Mouse (Mus musculus) liver, adult 2 months (tissue): ENCODE measurements around the gene A830031A19Rik. TPM values are rescaled to one million over a fixed set of nuclear protein-coding genes. Genes with fewer than 3 reads are reported as not detected.

Experiments used
- DNase-seq: peaks from one replicate; pipeline ENCODE4 v3.0.0-alpha.2; 2011; ENCODE audit warnings: low read depth, low spot score; ENCODE audit errors: extremely low read depth
- H3K27ac ChIP-seq: fragments of 200-500 bp; replicated peaks from 2 replicates; pipeline ENCODE4 v1.5.1; 2012; ENCODE audit warnings: low read depth, mild to moderate bottlenecking, control low read depth, inconsistent platforms, low read length; ENCODE audit not compliant: insufficient read depth
- H3K27me3 ChIP-seq: fragments of 200-500 bp; 2 replicates; pipeline ENCODE4 v1.6.1; 2012; ENCODE audit warnings: mild to moderate bottlenecking, moderate library complexity, low read length, inconsistent platforms; ENCODE audit not compliant: control insufficient read depth, insufficient read depth
- H3K36me3 ChIP-seq: fragments of 200-500 bp; 2 replicates; pipeline ENCODE4 v1.6.1; 2012; ENCODE audit warnings: low read length, inconsistent platforms; ENCODE audit not compliant: control insufficient read depth, insufficient read depth
- H3K4me1 ChIP-seq: fragments of 200-500 bp; 2 replicates; pipeline ENCODE4 v1.6.1; 2011; ENCODE audit warnings: low read length; ENCODE audit not compliant: control insufficient read depth, insufficient read depth
- H3K4me3 ChIP-seq: fragments of 200-500 bp; 2 replicates; pipeline ENCODE4 v1.5.1; 2011; ENCODE audit warnings: low read depth, mild to moderate bottlenecking, control low read depth, low read length, moderate library complexity; ENCODE audit not compliant: insufficient read depth
- H3K79me2 ChIP-seq: fragments of 200-500 bp; 2 replicates; pipeline ENCODE4 v1.6.1; 2012; ENCODE audit warnings: inconsistent platforms, mild to moderate bottlenecking, low read length, moderate library complexity; ENCODE audit not compliant: control insufficient read depth, insufficient read depth
- H3K9ac ChIP-seq: fragments of 200-500 bp; 2 replicates; pipeline ENCODE4 v1.6.1; 2012; ENCODE audit warnings: low read depth, mild to moderate bottlenecking, control low read depth, inconsistent platforms, low read length
- CTCF ChIP-seq: fragments of 200-500 bp; IDR thresholded peaks from 2 replicates; pipeline ENCODE4 v1.5.1; 2011; ENCODE audit warnings: low read depth, low read length, control low read depth
- POLR2A ChIP-seq: fragments of 200-500 bp; IDR thresholded peaks from 2 replicates; pipeline ENCODE4 v1.6.1; 2011; ENCODE audit warnings: low read length, control low read depth; ENCODE audit not compliant: insufficient read depth; ENCODE audit errors: extremely low read depth
- WGBS: fragments of 180-500 bp; shearing (Covaris S2); methylation state at CpG from one replicate; pipeline ENCODE4 v1.1.7; 2018; 5-methylcytosine and 5-hydroxymethylcytosine counted together
- polyA plus RNA-seq: library from polyadenylated mRNA; depleted of rRNA; stranded (reverse); fragments of >200 nt; gene quantifications from 2 replicates; pipeline ENCODE4 v1.2.3, GENCODE M21; 2012
- total RNA-seq: library from RNA; depleted of rRNA; stranded (reverse); fragments of >200 nt; gene quantifications from 2 replicates; pipeline ENCODE4 v1.2.3, GENCODE M21; 2014

A830031A19Rik gene
- total and polyA plus RNA-seq, 2 experiments = not detected

DNA sequence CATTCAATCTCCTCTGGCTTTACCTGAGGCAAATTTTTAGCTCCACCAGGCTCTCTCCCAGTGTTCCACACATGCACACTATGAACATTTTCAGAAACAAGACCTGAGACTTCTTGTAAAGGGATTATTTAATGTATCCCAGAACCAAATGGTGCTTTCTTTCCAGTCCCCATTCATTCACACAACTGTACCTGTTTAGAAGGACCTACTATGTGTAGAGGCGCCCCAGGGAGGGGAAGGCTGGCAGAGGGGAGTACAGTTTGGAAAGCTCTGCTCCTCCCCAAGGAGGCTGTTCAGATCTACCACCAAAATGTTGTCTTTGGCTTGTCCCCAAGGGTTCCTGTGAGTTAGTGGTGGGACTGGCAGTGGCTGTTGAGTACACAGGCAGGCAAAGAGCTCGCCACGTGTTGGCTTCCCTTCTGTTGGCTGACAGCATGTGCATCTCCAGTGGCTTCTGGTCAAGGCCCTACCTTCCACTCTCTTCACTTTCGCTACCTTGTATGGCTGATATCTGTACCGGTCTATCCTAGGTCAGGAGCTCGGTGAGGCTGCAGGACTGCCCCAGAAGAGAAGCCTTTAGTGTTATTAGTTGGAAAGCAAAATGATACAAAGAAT, 28.4 kb upstream of the A830031A19Rik start:
- Histone ChIP-seq H3K4me1 (no peaks in the 10 kb centered on the region), H3K36me3 (no peaks in the 10 kb centered on the region), H3K27me3 (no peaks in the 10 kb centered on the region), H3K27ac (no peak overlapping the region), H3K4me3 (no peak overlapping the region), H3K79me2 (no peaks in the 10 kb centered on the region), H3K9ac (no peak overlapping the region)
- no peak for DNase-seq
- TF ChIP-seq CTCF (no peak), POLR2A (no peak)
- 78% methylated on average over 6 of the region's 6 CpGs for WGBS

DNA sequence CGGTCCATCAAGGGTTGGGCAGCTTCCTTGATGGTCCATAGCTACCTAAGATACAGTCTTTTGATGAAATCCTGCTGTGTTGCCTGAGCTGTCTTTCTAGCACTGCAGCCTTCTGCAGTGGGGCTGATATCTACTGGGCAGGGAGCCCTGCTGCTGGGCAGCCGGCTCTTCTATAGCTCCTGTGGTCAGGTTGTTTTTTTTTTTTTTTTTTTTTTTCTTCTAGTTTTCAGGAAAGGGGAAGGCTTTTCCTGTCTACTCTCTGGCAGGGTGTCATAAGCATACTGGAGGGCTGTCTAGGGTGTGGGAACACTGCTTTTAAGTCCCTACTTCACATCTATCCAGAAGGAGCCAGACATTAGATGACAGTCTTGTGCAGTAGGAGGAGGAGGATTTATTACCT, 27.5 kb upstream of the A830031A19Rik start:
- Histone ChIP-seq H3K79me2 (no peaks in the 10 kb centered on the region), H3K27me3 (no peaks in the 10 kb centered on the region), H3K9ac (no peak overlapping the region), H3K36me3 (no peaks in the 10 kb centered on the region), H3K4me1 (no peaks in the 10 kb centered on the region), H3K27ac (no peak overlapping the region), H3K4me3 (no peak overlapping the region)
- TF ChIP-seq POLR2A = no peak
- 73% methylated on average over 2 of the region's 2 CpGs for WGBS
- no peak for DNase-seq

DNA sequence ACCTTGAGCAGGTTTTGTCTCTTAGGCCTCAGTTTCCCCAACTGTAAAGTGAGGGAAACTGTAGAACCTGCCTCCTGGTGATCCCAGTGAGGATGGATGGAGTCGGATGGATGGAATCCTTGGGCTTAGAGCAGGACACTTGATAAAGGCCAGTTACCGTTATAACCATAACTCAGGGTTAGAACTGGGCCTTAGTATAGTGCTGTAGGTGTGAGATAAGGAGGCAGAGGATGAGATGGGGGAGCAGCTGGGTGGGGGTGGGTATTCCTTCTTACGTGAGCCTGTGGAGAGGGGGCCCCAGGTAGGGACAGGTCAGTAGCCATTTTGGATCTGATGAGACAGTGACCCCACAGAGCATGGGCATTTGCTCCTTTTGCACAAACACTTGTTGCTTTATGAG, 26.8 kb upstream of the A830031A19Rik start:
- H3K9ac ChIP-seq = no peak overlapping the region
- no peak overlapping the region for H3K27ac ChIP-seq
- no peak overlapping the region for H3K4me3 ChIP-seq
- no peak for DNase-seq
- TF ChIP-seq CTCF (no peak), POLR2A (no peak)
- no peaks in the 10 kb centered on the region for H3K4me1 ChIP-seq
- no peaks in the 10 kb centered on the region for H3K79me2 ChIP-seq
- WGBS = 93% methylated on average over 3 of the region's 3 CpGs
- no peaks in the 10 kb centered on the region for H3K27me3 ChIP-seq
- no peaks in the 10 kb centered on the region for H3K36me3 ChIP-seq

DNA sequence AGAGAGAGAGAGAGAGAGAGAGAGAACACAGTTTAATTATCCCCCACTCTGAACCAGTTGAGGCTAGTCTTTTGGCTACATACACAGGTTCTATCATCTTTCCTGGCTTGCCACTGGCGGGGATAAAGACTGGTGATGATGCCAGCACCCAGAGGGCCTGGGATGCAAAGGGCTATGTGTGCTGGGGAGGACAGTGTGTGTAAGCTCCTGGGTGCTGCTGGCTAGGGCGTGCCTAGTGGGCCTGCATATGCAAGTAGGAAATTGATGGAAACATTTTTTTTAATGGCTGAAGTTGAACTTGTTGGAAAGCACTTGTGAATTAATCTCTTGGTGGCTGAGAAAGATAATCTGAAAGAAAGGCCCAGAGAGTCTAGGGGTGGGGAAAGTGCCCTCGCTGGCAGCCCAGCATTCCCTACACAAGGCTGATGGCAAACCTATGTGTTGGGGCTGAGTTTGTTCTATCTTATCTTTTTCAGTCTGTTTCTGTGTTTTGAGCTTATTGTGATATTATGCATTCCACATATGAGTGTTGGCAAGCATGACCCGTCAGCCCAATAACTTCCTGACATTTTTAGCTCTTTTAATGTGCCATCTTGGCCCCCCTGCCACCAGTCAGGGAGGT, 25.7 kb upstream of the A830031A19Rik start:
- H3K4me1 ChIP-seq = no peaks in the 10 kb centered on the region
- no peaks in the 10 kb centered on the region for H3K79me2 ChIP-seq
- no peak overlapping the region for H3K9ac ChIP-seq
- no peak for DNase-seq
- H3K36me3 ChIP-seq = no peaks in the 10 kb centered on the region
- no peak overlapping the region for H3K4me3 ChIP-seq
- WGBS = 78% methylated on average over 4 of the region's 4 CpGs
- no peaks in the 10 kb centered on the region for H3K27me3 ChIP-seq
- no peak overlapping the region for H3K27ac ChIP-seq
- TF ChIP-seq CTCF = no peak
- no peak for TF ChIP-seq POLR2A

DNA sequence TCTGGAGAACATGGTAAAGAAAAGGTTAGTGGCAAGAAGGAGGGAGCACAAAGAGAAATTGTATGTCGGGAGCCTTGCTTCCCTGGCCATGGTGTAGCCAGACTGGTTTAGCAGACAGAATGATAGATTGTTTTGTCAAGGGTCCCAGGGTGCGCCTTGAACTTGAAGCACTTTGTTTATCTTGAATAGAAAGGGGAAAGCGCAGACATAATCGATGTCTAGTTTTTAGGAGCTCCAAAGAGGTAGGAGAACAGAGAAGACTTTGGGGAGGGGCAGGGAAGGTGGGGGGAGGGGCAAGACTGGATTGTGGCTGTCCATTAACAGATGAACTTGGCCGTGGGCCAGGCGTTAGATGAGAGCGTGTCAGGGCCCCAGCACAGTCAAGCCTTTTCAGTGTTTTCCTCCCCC, 25.0 kb upstream of the A830031A19Rik start:
- no peaks in the 10 kb centered on the region for H3K27me3 ChIP-seq
- DNase-seq = no peak
- TF ChIP-seq CTCF = no peak
- TF ChIP-seq POLR2A = no peak
- 47% methylated on average over 7 of the region's 7 CpGs for WGBS
- H3K79me2 ChIP-seq = no peaks in the 10 kb centered on the region
- H3K4me3 ChIP-seq = no peak overlapping the region
- no peak overlapping the region for H3K9ac ChIP-seq
- no peaks in the 10 kb centered on the region for H3K36me3 ChIP-seq
- no peak overlapping the region for H3K27ac ChIP-seq
- no peaks in the 10 kb centered on the region for H3K4me1 ChIP-seq

DNA sequence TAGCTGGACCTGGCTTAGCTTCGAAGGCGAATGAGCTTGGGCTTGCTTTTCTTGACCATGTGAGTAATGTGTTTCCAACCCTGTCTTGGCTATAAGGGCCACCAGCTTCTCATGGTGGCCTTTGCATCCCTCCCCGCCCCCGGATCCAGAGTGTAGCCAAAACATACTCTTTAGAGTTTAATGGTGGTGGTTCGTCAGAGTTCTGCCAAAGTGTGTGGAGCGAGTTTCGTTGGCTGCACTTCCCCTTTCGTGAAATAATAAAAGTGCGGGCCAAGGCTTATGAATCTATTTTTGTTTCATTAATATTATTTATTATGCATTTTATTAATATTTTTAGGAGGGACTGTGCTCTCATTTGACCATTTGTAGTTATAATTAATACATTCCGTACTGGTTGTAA, 24.4 kb upstream of the A830031A19Rik start:
- no peaks in the 10 kb centered on the region for H3K79me2 ChIP-seq
- WGBS = 86% methylated on average over 10 of the region's 10 CpGs
- no peaks in the 10 kb centered on the region for H3K36me3 ChIP-seq
- no peak for TF ChIP-seq POLR2A
- no peak for TF ChIP-seq CTCF
- H3K4me1 ChIP-seq = no peaks in the 10 kb centered on the region
- H3K4me3 ChIP-seq = no peak overlapping the region
- H3K27ac ChIP-seq = no peak overlapping the region
- no peak overlapping the region for H3K9ac ChIP-seq
- no peak for DNase-seq
- no peaks in the 10 kb centered on the region for H3K27me3 ChIP-seq
